In the genomic region with DNA sequence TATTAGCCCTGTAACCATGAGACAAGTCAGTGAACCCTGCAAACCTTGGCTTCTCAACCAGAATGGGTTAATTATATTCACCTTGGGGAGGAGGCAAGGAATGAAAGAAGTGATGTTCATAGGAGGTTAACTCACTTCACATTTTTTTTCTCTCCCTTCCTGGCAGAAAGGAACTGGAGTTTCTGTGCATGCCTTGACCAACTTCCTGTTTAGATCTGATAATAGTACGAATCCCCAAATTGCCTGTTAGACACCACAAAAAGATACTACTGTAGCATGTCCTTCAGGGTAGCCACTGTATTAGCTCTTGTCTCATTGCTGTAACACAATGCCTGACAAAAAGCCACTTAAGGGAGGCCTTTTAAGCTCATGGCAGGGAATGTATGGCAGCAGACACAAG, we compare ENCODE assay signal across 30 mouse cellular contexts.
DNase-seq lines count a peak whose midpoint lies in the region; ATAC-seq and TF ChIP-seq lines count a peak whose summit lies in the region.
"Had no signal": no experiment of that assay in that cellular context is flagged by ENCODE, and none has a peak within 500 bp of the region (broad histone marks: within the 10 kb centered on the region; RNA-seq: fewer than 3 reads in every experiment).

No protein-coding gene starts in this region.

- H3K4me3 ChIP-seq in G1E (ENCODE audit: low read depth, low read length), result no peak overlapping the region
- H3K4me3 ChIP-seq in hindbrain, embryonic 10.5 days, result no peak overlapping the region
- H3K4me3 ChIP-seq: embryonic facial prominence, embryonic 12.5 days; forebrain, embryonic 15.5 days; heart, adult 2 months; heart, embryonic 12.5 days; hindbrain, embryonic 13.5 days; limb, embryonic 12.5 days; liver, embryonic 15.5 days; midbrain, embryonic 12.5 days; neural tube, embryonic 15.5 days had no signal

- intact Hi-C loops in heart, postnatal 36 days (cut with DNase I), result loop anchor here (2.0 kb wide), 1 partner anchor 18 kb away; no protein-coding TSS in a partner anchor

- DNase-seq in 416B (ENCODE audit: low read depth), result peak; percentile 90
- DNase-seq in G1E (ENCODE audit: low spot score), result no peak
- no peak for DNase-seq in hindbrain, embryonic 10.5 days (ENCODE audit: low spot score)
- no peak for DNase-seq in heart, postnatal 4 days
- DNase-seq in cerebellum, postnatal 4 days (ENCODE audit: low spot score in 2 of 2), result no peak
- DNase-seq in heart, postnatal 36 days, result no peak
- DNase-seq: adrenal gland, postnatal 36 days; cerebellum, adult 8-10 months; cerebellum, postnatal 25 days; embryo, embryonic 11 days; gastrocnemius, postnatal 25 days; heart, adult 2 months; kidney, adult 8-10 months; kidney, postnatal 10 days; lung, embryonic 14.5 days; lung, postnatal 14 days; spleen, adult 18-20 months; thymus, adult 18-20 months; thymus, postnatal 25 days had no signal

- no peak for TF ChIP-seq CTCF in G1E (IDR thresholded peaks at IDR 0.05; ENCODE audit: low read depth, low read length)

- ATAC-seq in G1E (ENCODE audit: extremely low read depth, insufficient number of reproducible peaks, low FRiP score, poor library complexity, severe bottlenecking), result peak; percentile 28; the same call in 1 of the 2 replicates
- ATAC-seq in common myeloid progenitor, adult 5-6 weeks (replicated peaks; ENCODE audit: low read depth, poor library complexity, severe bottlenecking), result peak; percentile 74
- ATAC-seq in megakaryocyte, adult 5-6 weeks (ENCODE audit: poor library complexity, severe bottlenecking), result peak; percentile 77
- ATAC-seq: forebrain, embryonic 15.5 days had no signal

- H3K36me3 ChIP-seq in G1E (replicated peaks), result no peaks in the 10 kb centered on the region
- H3K36me3 ChIP-seq in hindbrain, embryonic 10.5 days, result no peaks in the 10 kb centered on the region
- H3K36me3 ChIP-seq: embryonic facial prominence, embryonic 12.5 days; forebrain, embryonic 15.5 days; heart, embryonic 12.5 days; hindbrain, embryonic 13.5 days; limb, embryonic 12.5 days; liver, embryonic 15.5 days; midbrain, embryonic 12.5 days; neural tube, embryonic 15.5 days had no signal

- H3K4me1 ChIP-seq in G1E (ENCODE audit: insufficient read depth, low read depth, low read length), result peaks cover 4% of the 10 kb centered on the region; the same call in 1 of the 2 replicates
- H3K4me1 ChIP-seq in hindbrain, embryonic 10.5 days (replicated peaks), result no peaks in the 10 kb centered on the region
- H3K4me1 ChIP-seq: embryonic facial prominence, embryonic 12.5 days; forebrain, embryonic 15.5 days; heart, embryonic 12.5 days; hindbrain, embryonic 13.5 days; limb, embryonic 12.5 days; liver, embryonic 15.5 days; midbrain, embryonic 12.5 days; neural tube, embryonic 15.5 days had no signal

- H3K9me3 ChIP-seq in G1E (replicated peaks), result no peaks in the 10 kb centered on the region
- no peaks in the 10 kb centered on the region for H3K9me3 ChIP-seq in hindbrain, embryonic 10.5 days
- H3K9me3 ChIP-seq: embryonic facial prominence, embryonic 12.5 days; forebrain, embryonic 15.5 days; heart, embryonic 12.5 days; hindbrain, embryonic 13.5 days; limb, embryonic 12.5 days; liver, embryonic 15.5 days; midbrain, embryonic 12.5 days; neural tube, embryonic 15.5 days had no signal

- H3K27ac ChIP-seq in hindbrain, embryonic 10.5 days, result no peak overlapping the region
- H3K27ac ChIP-seq: embryonic facial prominence, embryonic 12.5 days; forebrain, embryonic 15.5 days; heart, adult 2 months; hindbrain, embryonic 13.5 days; limb, embryonic 12.5 days; liver, embryonic 15.5 days; midbrain, embryonic 12.5 days; neural tube, embryonic 15.5 days had no signal

- WGBS in hindbrain, embryonic 10.5 days, result 85% methylated on average over 1 of the region's 1 CpGs

- H3K27me3 ChIP-seq in G1E (ENCODE audit: insufficient read depth, low read length), result peaks cover 4% of the 10 kb centered on the region; the same call in 1 of the 2 replicates
- no peaks in the 10 kb centered on the region for H3K27me3 ChIP-seq in hindbrain, embryonic 10.5 days (ENCODE audit: insufficient read depth, poor library complexity, severe bottlenecking)
- H3K27me3 ChIP-seq: CH12.LX; embryonic facial prominence, embryonic 12.5 days; forebrain, embryonic 15.5 days; heart, embryonic 12.5 days; hindbrain, embryonic 13.5 days; limb, embryonic 12.5 days; liver, embryonic 15.5 days; midbrain, embryonic 12.5 days; neural tube, embryonic 15.5 days had no signal
